8 mouse cellular contexts compared by ENCODE assay signal in the genomic region with DNA sequence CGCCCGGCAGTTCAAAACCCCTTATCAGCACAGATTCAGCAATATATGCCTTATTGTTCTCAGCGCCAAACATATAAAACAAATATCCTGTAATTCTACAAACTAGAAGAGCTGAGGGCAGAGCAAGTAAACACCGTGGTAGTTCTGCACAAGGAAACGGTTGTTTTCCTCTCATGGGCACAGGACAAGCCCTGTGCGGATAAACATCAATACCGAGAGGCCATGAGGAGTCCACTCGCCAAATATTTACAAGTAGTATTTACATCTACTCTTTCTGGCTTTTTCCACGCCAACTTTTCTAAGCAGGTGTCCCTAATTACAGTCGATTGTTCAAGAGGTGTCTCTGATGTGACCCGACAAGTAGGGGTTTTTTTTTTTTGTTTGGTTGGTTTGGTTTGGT. TPM values are rescaled to one million over a fixed set of nuclear protein-coding genes. Genes with fewer than 3 reads are reported as not detected.
DNase-seq lines count a peak whose midpoint lies in the region; ATAC-seq and TF ChIP-seq lines count a peak whose summit lies in the region.

No protein-coding gene starts in this region.

- DNase-seq in retina, embryonic 14.5 days (ENCODE audit: low spot score), result peak; percentile 34
- no peak for DNase-seq in retina, postnatal 1 day
- no peak for DNase-seq in heart, postnatal 0 days (ENCODE audit: low spot score)
- DNase-seq in liver, postnatal 0 days, result no peak
- DNase-seq in splenic B cell, adult 2 months (ENCODE audit: low read depth, low spot score), result peak; percentile 2
- DNase-seq in gastrocnemius, postnatal 14 days, result no peak
- no peak for DNase-seq in ovary, postnatal 14 days (ENCODE audit: low spot score)
- DNase-seq in spleen, postnatal 10 days (ENCODE audit: low spot score in 2 of 2), result no peak

- H3K4me1 ChIP-seq in heart, postnatal 0 days (ENCODE audit: control insufficient read depth, insufficient read depth), result peaks cover 15% of the 10 kb centered on the region; the same call in 1 of the 2 replicates
- H3K4me1 ChIP-seq in liver, postnatal 0 days (ENCODE audit: insufficient read depth), result 0 out of 2 replicates have a peak, but pooled peaks cover 11% of the 10 kb centered on the region

- 5% methylated on average over 11 of the region's 11 CpGs for WGBS in heart, postnatal 0 days
- WGBS in liver, postnatal 0 days (ENCODE audit: insufficient replicate concordance), result 11% methylated on average over 11 of the region's 11 CpGs

- no peak for ATAC-seq in heart, postnatal 0 days (ENCODE audit: insufficient read depth, low read depth)
- ATAC-seq in liver, postnatal 0 days, result no peak

- H3K27me3 ChIP-seq in heart, postnatal 0 days (ENCODE audit: control insufficient read depth, insufficient read depth, low read length), result no peaks in the 10 kb centered on the region
- H3K27me3 ChIP-seq in liver, postnatal 0 days (ENCODE audit: insufficient read depth, low read length), result no peaks in the 10 kb centered on the region
- no peaks in the 10 kb centered on the region for H3K27me3 ChIP-seq in splenic B cell, adult 2 months (ENCODE audit: control insufficient read depth, insufficient read depth, low read length, poor library complexity, severe bottlenecking)

- H3K36me3 ChIP-seq in heart, postnatal 0 days (replicated peaks; ENCODE audit: control insufficient read depth, insufficient read depth, low read length), result no peaks in the 10 kb centered on the region; the same call in 1 of the 2 replicates
- H3K36me3 ChIP-seq in liver, postnatal 0 days (replicated peaks; ENCODE audit: insufficient read depth, low read length), result no peaks in the 10 kb centered on the region
- no peaks in the 10 kb centered on the region for H3K36me3 ChIP-seq in splenic B cell, adult 2 months (ENCODE audit: control insufficient read depth, insufficient read depth, low read length, poor library complexity, severe bottlenecking)

- H3K4me2 ChIP-seq in heart, postnatal 0 days (ENCODE audit: low read depth, low read length), result peak overlapping the region; percentile 73
- peak overlapping the region; percentile 79 for H3K4me2 ChIP-seq in liver, postnatal 0 days (ENCODE audit: low read depth, low read length)

- TF ChIP-seq CTCF in heart, postnatal 0 days (IDR thresholded peaks at IDR 0.05; ENCODE audit: low read depth), result no peak
- TF ChIP-seq CTCF in liver, postnatal 0 days (IDR thresholded peaks at IDR 0.05; ENCODE audit: low read depth), result no peak

- no peaks in the 10 kb centered on the region for H3K9me3 ChIP-seq in heart, postnatal 0 days (replicated peaks; ENCODE audit: control insufficient read depth, low read length)
- no peaks in the 10 kb centered on the region for H3K9me3 ChIP-seq in liver, postnatal 0 days (ENCODE audit: low read length)

- peak overlapping the region; percentile 81 for H3K4me3 ChIP-seq in heart, postnatal 0 days (ENCODE audit: low read depth, low read length)
- peak overlapping the region; percentile 75 for H3K4me3 ChIP-seq in liver, postnatal 0 days (ENCODE audit: low read depth, low read length)

- H3K27ac ChIP-seq in heart, postnatal 0 days (ENCODE audit: low read depth), result peak overlapping the region; percentile 98
- peak overlapping the region; percentile 95 for H3K27ac ChIP-seq in liver, postnatal 0 days (ENCODE audit: low read depth)

- peak overlapping the region; percentile 73 for H3K9ac ChIP-seq in heart, postnatal 0 days (replicated peaks; ENCODE audit: low read depth, low read length)
- peak overlapping the region; percentile 81 for H3K9ac ChIP-seq in liver, postnatal 0 days (replicated peaks)

- no peak for TF ChIP-seq EP300 in heart, postnatal 0 days (IDR thresholded peaks at IDR 0.05; ENCODE audit: low read depth)
- TF ChIP-seq EP300 in liver, postnatal 0 days (IDR thresholded peaks at IDR 0.05; ENCODE audit: low read depth), result no peak

- intact Hi-C loops in gastrocnemius, postnatal 14 days (cut with DNase I; ENCODE audit: low total_unique reads), result no loop called here

RNA-seq across cellular contexts. Expression of a gene that starts 0.7 kb away (rescaled TPM):
- 17.7 and 18.3 TPM in 2 replicates for total RNA-seq in heart, postnatal 0 days (2014; rRNA removed; ENCODE audit: low replicate concordance)
- polyA plus RNA-seq in heart, postnatal 0 days (2015; fragmentation: Nextera tagmentation; extraction: Ambion mirVana), result 3.8 and 3.9 TPM in 2 replicates
- 1.9 and 2.2 TPM in 2 replicates for polyA plus RNA-seq in liver, postnatal 0 days (2015; fragmentation: Nextera tagmentation; extraction: Ambion mirVana)
- total RNA-seq in gastrocnemius, postnatal 14 days (2021), result 10 to 100 TPM; 28.0 to 32.1 TPM

Comparison
In these comparisons a context has a peak if more than half of its experiments do, and no peak if none do; other contexts are left out.
1. DNase-seq: peak in retina, embryonic 14.5 days (single experiment) and splenic B cell, adult 2 months (single experiment); none in retina, postnatal 1 day (single experiment), heart, postnatal 0 days (single experiment), liver, postnatal 0 days (single experiment), gastrocnemius, postnatal 14 days (single experiment), ovary, postnatal 14 days (single experiment) and spleen, postnatal 10 days (0 of 2).